Mouse (Mus musculus) G1E-ER4 (cell line): ENCODE data around the gene Coro2b. TPM values are rescaled to one million over a fixed set of nuclear protein-coding genes. Genes with fewer than 3 reads are reported as not detected.

Experiments used
- GATA1 ChIP-seq: IDR thresholded peaks from one replicate; pipeline ENCODE4 v1.8.0; 2012; ENCODE audit warnings: low read length, inconsistent platforms
- polyA plus RNA-seq: library from polyadenylated mRNA; stranded (reverse); fragments of >175 nt; gene quantifications from 2 replicates; pipeline ENCODE4 v1.2.3, GENCODE M21; 2012

Gene Coro2b
- polyA plus RNA-seq, 1 experiment, result not detected

DNA sequence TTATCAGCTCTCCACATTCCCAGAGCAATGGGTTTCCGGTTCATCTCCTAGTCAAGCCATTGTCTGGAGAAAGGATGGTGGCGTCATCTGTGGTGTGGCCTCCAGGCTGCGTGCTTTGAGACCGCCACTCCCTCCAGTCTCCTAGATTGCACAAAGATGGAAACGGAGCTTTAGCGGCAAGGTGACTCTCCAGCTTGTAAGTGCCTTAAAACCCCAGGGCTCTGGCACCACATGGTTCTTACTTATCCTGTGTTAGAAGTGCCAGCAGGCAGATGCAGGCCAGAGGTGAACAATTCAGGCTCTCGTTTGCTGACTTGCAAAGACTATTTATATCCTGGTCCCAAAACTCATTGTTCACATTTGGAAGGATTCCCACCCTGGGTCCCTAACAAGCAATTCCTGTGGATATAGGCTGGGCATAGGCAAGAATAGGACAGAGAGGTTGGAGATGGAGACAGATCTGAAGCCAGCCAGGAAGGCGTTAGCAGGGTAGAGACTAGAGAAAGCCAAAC lies 155.4 kb downstream of the Coro2b start:
- no peak for TF ChIP-seq GATA1

DNA sequence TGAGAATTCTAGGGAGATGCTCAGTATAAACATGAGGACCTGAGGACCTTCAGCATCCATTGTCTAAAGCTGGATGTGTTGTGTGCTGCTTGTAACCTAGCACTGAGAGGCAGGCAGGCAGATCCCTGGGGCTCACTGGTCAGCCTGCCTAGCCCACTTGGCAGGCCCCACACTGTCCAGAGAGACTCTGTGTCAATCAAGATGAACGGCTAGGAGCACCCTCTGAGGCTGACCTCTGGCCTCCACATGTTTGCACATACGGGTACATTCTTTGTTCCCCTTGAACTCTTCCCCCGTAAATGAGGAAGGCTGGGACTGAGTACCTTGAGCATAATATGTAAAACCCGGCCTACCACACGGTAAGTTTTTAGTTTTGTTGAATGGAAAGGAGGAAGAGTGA lies 156.5 kb downstream of the Coro2b start:
- TF ChIP-seq GATA1, result no peak

DNA sequence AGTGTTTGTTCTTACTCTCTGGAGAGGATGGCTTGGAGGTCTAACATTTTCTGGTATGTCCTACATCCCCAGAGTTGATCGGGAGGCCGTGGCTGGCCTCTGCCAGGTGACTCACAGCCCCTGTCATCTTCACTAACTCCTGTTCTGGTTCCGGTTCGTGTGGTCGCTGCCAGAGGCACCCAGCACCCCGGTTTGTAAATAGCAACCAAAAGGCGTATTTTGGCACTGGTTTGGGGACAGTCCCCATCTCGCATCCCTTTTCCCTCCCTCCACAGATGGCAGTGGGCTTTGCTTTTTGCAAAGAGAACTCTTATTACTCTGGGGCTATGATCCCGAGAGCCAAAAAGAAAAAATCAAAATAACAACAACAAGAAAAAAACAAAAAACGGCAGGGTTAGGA lies 158.9 kb downstream of the Coro2b start:
- no peak for TF ChIP-seq GATA1

DNA sequence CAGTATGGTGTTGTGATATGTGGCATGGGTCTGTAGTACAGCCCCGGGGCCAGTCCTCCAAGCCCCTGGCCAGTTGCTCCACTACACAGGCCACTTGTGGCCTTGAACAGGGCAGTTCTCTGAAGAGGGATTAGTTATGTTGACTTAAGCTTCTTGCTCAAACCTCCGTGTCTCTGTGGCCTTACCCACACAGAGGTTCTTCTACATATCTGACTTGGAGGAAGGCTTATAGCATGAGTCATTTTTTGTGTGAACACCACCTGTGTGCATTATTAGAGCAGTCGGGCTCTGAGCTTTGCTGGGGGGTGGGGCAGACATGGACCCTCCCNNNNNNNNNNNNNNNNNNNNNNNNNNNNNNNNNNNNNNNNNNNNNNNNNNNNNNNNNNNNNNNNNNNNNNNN lies 162.6 kb downstream of the Coro2b start:
- TF ChIP-seq GATA1, result no peak

DNA sequence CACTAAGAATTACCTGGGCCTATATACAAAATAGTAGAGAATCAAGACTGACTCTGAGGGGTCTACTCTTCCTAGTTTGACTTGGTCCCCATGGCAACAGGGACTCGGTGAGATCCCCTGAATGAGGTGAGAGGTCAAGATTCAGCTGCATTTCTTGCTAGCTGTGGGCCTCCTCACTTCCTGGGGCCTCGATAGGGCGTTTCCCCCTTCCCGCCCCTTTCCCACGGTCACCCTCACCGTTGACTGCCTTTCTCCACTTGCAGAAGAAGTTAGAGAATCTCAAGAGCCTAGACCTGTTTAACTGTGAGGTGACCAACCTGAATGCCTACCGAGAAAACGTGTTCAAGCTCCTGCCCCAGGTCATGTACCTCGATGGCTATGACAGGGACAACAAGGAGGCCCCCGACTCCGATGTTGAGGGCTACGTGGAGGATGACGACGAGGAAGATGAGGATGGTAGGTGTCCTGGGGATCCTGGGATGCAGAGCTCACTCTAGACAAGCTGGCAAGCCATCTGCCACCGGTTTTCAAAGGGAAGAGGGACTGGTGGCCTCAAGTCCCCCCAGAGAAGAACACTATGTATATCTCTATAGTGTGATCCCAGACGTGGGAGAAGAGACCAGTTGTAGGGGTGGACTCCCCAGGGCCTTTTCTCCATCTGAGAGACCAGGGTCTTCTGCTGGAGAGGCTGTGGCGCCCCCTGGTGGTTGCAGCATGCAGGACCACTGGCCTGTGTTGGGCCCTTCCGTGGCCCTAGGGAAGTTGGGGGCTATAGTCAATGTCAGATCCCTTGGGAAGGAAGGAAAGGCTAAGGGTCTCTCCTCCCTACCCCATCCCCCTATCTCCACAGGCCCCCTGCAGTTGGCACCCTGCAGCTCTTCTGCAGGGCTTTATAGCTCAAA lies 163.4 kb downstream of the Coro2b start:
- no peak for TF ChIP-seq GATA1

DNA sequence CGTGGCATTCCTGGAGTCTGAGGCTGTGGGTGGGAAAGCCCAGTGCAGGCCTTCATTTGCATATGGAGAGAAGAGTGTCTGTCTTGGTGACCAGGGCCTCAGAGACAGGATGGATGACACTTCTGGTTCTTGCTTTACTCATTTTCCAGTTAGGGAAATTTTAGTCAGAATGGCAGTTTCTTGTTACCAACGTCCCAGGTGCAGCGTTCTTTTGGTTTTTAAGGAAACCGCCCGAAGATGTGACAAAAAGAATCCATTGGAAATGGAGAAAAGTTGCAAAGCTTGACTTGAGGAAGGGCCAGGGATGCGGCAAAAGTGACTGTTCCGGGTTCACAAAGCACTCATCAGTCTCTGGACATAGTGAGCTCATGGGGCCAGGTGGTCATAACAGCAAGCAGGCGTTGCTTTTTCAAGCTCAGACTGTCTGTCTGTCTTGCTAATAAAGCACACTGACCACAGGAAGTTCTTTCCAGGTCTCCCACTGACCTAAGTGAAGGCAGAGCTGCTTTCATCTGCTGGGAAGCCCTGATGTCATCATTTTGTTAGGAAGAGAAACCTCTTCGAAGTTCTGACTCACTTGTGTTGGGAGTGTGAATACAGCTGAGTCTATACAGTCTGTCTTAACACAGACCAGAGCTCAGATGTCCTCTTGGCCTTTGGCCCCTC lies 164.2 kb downstream of the Coro2b start:
- no peak for TF ChIP-seq GATA1

DNA sequence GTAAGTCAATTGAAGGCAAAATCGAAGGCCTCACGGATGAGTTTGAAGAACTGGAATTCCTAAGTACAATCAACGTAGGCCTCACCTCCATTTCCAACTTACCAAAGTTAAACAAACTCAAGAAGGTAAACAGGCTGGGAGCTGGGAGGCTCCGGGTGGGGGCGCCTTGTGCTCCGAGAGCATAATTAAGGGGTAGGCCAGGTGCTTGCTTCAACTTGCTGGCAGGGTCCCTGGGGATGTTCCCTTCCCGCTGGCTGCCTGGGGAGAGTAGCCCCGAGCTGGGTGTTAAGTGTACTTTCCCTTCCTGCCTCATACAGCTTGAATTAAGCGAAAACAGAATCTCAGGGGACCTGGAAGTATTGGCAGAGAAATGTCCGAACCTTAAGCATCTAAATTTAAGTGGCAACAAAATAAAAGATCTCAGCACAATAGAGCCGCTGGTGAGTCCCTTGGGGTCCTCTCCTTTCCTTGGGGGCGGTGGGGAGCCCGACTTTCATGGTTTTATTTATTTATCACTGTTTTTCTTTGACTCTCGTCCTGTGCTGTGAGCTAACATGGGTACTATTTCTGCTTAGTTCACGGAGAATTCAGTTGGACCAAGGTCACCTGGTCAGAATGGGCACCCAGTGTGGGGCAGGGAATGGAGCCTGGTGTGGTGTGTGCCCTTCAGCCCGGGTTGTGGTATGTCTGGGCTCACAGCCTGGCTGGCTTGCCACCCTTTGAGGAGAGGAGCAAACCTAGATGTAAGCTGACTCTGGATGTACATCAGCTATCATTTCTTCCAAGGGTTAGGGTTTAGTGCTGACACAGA lies 164.9 kb downstream of the Coro2b start:
- no peak for TF ChIP-seq GATA1

DNA sequence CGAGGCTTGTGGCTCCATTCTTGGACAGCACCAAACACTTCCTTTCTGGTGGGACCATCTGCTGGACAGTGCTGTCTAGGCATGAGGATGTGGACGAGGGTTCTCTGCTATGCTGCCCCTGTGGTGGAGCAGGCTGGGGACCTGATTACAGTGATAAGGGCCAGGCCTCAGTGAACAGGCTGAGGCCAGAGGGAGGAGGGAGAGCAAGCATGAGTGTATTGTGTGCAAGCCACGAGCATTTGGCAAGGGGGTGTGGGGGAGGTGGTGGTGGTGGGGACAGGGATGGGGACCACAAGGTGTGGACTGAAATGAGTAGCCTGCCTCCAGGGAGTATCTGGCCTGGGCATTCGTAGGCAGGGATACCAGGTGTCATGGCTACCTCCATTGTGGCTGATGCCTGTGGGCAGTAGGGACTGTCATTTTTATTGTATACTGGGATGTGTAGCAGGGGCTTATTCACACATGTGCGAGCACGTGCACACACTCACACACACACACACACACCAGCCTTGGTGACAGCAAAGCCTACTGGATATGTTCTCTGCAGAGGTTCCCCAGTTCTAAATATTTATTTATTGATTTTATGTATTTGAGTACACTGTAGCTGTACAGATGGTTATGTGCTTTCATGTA lies 166.1 kb downstream of the Coro2b start:
- no peak for TF ChIP-seq GATA1

DNA sequence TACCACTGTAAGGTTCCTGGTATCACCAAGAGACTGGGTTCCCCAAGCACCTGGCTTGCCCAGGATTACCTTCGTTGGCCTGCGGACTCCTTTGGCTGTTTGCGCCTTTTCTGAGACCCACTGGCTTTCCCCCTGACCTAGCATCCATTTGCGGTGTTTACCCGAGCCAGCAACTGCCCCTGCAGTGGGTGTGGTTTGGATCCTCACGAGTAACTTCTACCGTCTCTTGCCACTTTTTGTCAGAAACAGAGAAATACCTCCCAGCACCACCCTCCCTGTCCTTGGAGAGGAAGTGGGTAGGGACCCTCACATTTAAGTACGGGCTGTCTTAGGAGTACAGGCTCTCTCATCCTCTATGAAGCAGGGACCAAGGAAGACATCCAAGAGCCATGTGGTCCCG lies 166.7 kb downstream of the Coro2b start:
- no peak for TF ChIP-seq GATA1

Other genes starting within 250 kb of the Coro2b start
- 317 and 453 TPM in 2 replicates for gene Anp32a, start 195.8 kb downstream of the Coro2b start, polyA plus RNA-seq
- not detected in 2 replicates for gene Itga11, start 140.8 kb upstream of the Coro2b start, polyA plus RNA-seq